Mouse (Mus musculus) liver, embryonic 12.5 days (tissue): ENCODE data around the gene Cxcl5. TPM values are rescaled to one million over a fixed set of nuclear protein-coding genes. Genes with fewer than 3 reads are reported as not detected.
A peak's percentile ranks its signal among the peaks of the same experiment; 100 is the strongest.

Source experiments
- ATAC-seq: fragments of 200-750 bp; cut with Nextera tagmentation; 2 replicates; pipeline ENCODE4 v1.8.0; 2017; ENCODE audit warnings: moderate number of reproducible peaks, mild to moderate bottlenecking, moderate library complexity
- H3K27ac ChIP-seq: fragments of 300-500 bp; sonication (generic); 2 replicates; pipeline ENCODE4 v1.5.1; 2016; ENCODE audit warnings: mild to moderate bottlenecking
- H3K27me3 ChIP-seq: fragments of 300-500 bp; sonication (generic); replicated peaks from 2 replicates; pipeline ENCODE4 v1.6.1; 2016; ENCODE audit warnings: mild to moderate bottlenecking, moderate library complexity
- H3K36me3 ChIP-seq: fragments of 300-500 bp; sonication (generic); 2 replicates; pipeline ENCODE4 v1.6.1; 2016; ENCODE audit warnings: mild to moderate bottlenecking, moderate library complexity
- H3K4me1 ChIP-seq: fragments of 300-500 bp; sonication (generic); 2 replicates; pipeline ENCODE4 v1.6.1; 2016
- H3K4me2 ChIP-seq: fragments of 300-500 bp; sonication (generic); 2 replicates; pipeline ENCODE4 v1.6.1; 2016; ENCODE audit warnings: mild to moderate bottlenecking, moderate library complexity
- H3K4me3 ChIP-seq: fragments of 300-500 bp; sonication (generic); 2 replicates; pipeline ENCODE4 v1.5.1; 2016; ENCODE audit warnings: mild to moderate bottlenecking, moderate library complexity
- H3K9ac ChIP-seq: fragments of 300-500 bp; sonication (generic); 2 replicates; pipeline ENCODE4 v1.6.1; 2016; ENCODE audit warnings: mild to moderate bottlenecking, moderate library complexity
- H3K9me3 ChIP-seq: fragments of 300-500 bp; sonication (generic); replicated peaks from 2 replicates; pipeline ENCODE4 v1.6.1; 2016; ENCODE audit warnings: mild to moderate bottlenecking, moderate library complexity
- WGBS: fragments of 180-500 bp; shearing (Covaris S2); methylation state at CpG from one replicate; pipeline ENCODE4 v1.1.7; 2016; ENCODE audit not compliant: insufficient replicate concordance; 5-methylcytosine and 5-hydroxymethylcytosine counted together
- polyA plus RNA-seq: library from polyadenylated mRNA; unstranded; fragments of >200 nt; fragmentation: Nextera tagmentation; extraction: Ambion mirVana; gene quantifications from 2 replicates; pipeline ENCODE4 v1.2.1, GENCODE M21; 2016

The Cxcl5 gene
- polyA plus RNA-seq, 1 experiment from 2014 or later = 1.5 TPM

DNA sequence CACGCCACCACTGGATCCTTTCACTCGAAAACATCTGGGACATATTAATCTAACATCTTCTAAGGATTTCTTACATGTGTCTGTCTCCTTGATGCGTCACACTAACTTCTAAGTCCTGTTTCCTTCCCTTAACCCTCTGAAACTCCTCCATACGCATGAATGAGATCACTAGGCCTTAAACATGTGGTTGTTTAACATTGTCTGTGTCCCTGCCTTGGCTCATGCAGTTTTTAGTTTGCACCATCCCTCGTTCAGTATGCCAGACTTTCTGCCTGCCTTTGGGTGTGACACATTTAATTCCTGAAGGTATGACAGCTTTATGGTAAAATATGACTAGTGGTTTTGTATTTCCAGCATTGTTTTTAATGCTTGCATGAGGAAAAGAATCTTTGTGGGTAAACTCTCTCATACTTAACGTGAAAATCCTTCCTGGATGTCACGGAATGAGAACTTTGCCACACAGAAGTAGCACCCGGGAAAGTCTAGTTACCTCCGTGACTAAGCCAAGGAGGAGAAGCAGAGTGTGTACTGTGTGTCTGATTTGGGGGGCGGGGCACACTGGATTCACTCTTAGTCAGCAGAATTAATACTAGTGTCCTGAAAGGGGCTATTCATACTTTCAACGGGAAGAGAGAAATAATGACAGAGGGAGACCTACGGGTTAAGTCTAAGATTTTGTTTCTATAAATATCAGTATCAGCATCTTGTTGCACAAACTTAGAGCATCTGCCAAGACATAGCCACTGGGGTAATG lies 4.9 kb downstream of the Cxcl5 start:
- no peaks in the 10 kb centered on the region for H3K4me1 ChIP-seq

DNA sequence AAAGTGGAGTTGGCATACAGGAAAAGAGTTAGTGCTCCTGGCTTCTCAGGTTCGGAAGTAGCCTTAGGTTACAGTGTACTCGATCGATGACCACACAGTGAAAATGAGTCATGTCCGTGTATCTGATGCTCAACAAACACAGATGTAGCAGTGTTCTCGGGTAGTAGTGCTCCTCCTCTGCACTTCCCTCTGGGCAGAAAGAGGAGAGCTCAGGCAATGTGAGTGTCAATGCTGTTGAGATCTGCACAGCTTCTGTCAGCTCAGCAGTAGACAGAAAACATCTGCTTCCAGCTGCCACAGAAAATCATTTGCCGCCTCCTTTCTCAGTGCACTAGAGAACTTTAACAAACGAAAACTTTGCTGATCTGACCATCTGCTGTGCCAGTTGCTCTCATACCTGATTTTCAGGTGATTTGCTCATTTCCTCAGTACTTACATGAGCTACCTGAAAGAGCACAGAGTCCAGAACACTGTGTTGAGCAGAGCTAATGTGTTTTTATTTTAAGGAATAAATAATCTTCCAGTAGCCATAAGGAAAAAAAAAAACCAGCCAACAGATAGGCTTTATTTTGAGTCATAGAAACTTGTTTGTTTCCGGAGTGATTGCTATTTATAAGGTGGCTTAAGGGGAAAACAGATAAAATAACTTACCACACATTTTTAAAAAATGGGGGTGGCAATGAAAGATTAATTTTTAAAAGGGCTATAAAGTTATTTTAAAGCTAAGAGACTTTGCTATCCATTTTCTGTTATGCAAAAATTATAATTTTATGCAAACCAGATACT lies 6.9 kb downstream of the Cxcl5 start:
- Histone ChIP-seq H3K27me3 (peaks cover 5% of the 10 kb centered on the region; the same call in 1 of the 2 replicates), H3K4me1 (no peaks in the 10 kb centered on the region), H3K36me3 (no peaks in the 10 kb centered on the region), H3K9ac (no peak overlapping the region), H3K4me2 (no peak overlapping the region), H3K4me3 (no peak overlapping the region), H3K9me3 (no peaks in the 10 kb centered on the region), H3K27ac (no peak overlapping the region)
- no peak for ATAC-seq
- WGBS = 54% methylated on average over 8 of the region's 8 CpGs

More for the DNA sequence above, 4.9 kb downstream of the Cxcl5 start:
- Histone ChIP-seq H3K9me3 (no peaks in the 10 kb centered on the region), H3K4me2 (no peak overlapping the region), H3K27me3 (peaks cover 18% of the 10 kb centered on the region), H3K9ac (no peak overlapping the region), H3K36me3 (no peaks in the 10 kb centered on the region), H3K4me3 (no peak overlapping the region), H3K27ac (no peak overlapping the region)
- no peak for ATAC-seq
- 67% methylated on average over 12 of the region's 12 CpGs for WGBS

DNA sequence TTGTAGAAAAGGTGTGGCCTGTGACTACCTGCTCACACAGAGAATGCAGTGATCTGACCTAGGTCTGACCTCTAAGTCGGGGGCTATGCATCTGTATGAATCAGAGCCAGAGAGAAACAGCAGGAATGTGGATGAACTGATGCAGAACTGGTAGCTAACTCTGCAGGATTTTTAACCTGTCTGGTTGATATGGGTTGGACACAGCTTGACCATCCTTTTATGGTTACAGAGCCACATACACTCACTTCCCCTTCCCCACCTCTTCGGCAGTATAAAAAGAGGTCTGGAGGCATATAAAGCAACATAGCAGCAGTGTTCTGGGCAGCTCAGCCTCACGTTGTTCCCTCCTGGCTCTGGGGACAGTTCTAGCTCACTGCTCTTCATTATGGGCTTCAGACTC lies 9.1 kb downstream of the Cxcl5 start, which contains the start of gene Ppbp:
Gene Ppbp, plus strand, starts transcription at position 301 of the 400 bp plus-strand sequence.
- no peak for ATAC-seq
- Histone ChIP-seq H3K4me1 (peaks cover 3% of the 10 kb centered on the region; the same call in 1 of the 2 replicates), H3K4me2 (no peak within 1 kb of the TSS)

DNA sequence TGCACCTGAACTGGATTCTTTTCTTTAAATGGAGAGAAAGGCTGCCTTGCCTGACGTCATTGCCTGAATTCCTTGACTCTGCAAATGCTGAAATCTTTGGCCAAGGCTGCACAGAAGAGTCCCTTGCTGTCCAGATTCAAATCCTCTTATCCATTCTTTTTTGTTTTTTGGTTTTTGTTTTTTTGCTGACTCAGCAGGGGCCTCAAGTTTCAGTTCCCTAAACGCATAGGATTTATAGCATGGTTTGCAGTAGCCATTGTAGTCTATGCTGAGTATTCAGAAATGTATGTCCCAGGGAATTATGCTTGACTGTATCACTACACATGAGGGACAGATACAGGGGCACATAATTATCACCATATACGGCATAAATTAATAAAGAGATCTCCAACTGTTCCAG lies 12.2 kb downstream of the Cxcl5 start:
- H3K27ac ChIP-seq = peak overlapping the region; percentile 16; the same call in 1 of the 2 replicates
- no peaks in the 10 kb centered on the region for H3K36me3 ChIP-seq
- H3K4me1 ChIP-seq = peaks cover 14% of the 10 kb centered on the region
- ATAC-seq = no peak
- no peak overlapping the region for H3K4me3 ChIP-seq
- H3K27me3 ChIP-seq = peaks cover 7% of the 10 kb centered on the region; the same call in 1 of the 2 replicates
- WGBS = 43% methylated on average over 3 of the region's 3 CpGs
- H3K4me2 ChIP-seq = no peak overlapping the region
- no peak overlapping the region for H3K9ac ChIP-seq
- H3K9me3 ChIP-seq = no peaks in the 10 kb centered on the region

More for the DNA sequence above, 9.1 kb downstream of the Cxcl5 start, which contains the start of gene Ppbp:
- WGBS = 29% methylated on average over 3 of the region's 3 CpGs
- H3K9me3 ChIP-seq = no peaks in the 10 kb centered on the region
- H3K9ac ChIP-seq = no peak within 1 kb of the TSS
- H3K27ac ChIP-seq = no peak within 1 kb of the TSS
- H3K36me3 ChIP-seq = no peaks in the 10 kb centered on the region
- peaks cover 7% of the 10 kb centered on the region; the same call in 1 of the 2 replicates for H3K27me3 ChIP-seq
- H3K4me3 ChIP-seq = no peak within 1 kb of the TSS

DNA sequence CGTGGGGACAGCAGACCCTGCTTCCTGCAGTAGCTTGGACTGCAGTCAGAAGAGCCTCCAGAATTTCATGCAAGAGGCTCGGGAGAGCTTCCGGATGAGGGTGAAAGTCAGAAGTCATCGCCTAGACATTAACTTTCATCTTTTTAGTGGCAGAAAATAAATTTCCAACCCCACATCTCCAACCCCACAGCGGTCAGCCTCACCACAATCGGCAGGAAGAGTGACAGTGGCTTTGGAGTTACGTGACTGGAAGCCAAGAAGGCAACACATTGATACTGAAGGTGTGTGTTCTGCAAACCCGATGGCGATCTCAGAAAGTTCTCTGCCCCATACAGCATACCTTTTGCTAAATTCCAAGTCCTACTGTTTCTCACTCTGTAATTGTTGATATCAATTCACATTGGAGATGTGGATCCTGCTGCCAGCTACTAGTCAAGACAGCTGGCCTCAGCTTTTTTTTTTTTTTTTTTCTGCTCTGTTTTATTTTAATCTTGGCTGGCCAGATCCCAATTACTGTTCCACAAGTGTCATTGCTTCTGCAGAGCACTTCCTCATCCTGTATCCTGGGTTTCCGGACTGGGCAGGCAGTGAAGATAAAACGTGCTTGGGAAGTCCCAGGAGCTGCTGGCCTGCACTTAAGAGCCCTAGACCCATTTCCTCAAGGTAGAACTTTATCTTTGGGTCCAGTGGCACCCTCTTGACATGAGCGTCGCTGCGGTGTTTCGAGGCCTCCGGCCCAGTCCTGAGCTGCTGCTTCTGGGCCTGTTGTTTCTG lies 12.9 kb downstream of the Cxcl5 start, which contains the start of gene Pf4:
Gene Pf4, plus strand, starts transcription at position 556 of the 774 bp plus-strand sequence.
- Histone ChIP-seq H3K4me3 (peak within 1 kb of the TSS; percentile 5; the same call in 1 of the 2 replicates), H3K27ac (peak within 1 kb of the TSS; percentile 55; the same call in 1 of the 2 replicates)

DNA sequence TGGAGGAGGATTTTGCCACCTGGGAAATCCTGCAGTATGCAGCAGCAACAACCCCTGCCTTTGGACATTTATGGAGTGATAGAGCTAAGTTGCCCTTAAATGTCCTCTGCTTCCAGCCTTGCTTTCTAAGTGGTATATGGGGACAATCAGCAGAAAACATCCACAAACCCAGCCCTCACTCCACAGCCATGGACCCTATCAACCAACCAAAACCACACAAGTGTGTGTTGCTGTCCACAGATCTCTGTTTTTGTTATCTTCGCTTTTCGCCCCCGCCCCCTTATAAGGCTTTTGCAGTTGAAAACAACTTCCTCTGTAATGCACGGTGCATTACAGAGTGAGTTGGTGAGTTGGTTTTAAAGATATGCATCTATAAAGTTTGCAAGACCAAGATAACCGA lies 16.4 kb downstream of the Cxcl5 start:
- Histone ChIP-seq H3K4me1 (peaks cover 14% of the 10 kb centered on the region), H3K36me3 (no peaks in the 10 kb centered on the region), H3K9ac (no peak overlapping the region), H3K9me3 (no peaks in the 10 kb centered on the region), H3K27me3 (peaks cover 7% of the 10 kb centered on the region; the same call in 1 of the 2 replicates), H3K4me3 (no peak overlapping the region), H3K27ac (no peak overlapping the region), H3K4me2 (no peak overlapping the region)
- peak; percentile 80 for ATAC-seq
- 12% methylated on average over 5 of the region's 5 CpGs for WGBS

More for the DNA sequence above, 12.9 kb downstream of the Cxcl5 start, which contains the start of gene Pf4:
- Histone ChIP-seq H3K36me3 (no peaks in the 10 kb centered on the region), H3K27me3 (peaks cover 7% of the 10 kb centered on the region; the same call in 1 of the 2 replicates), H3K4me2 (0 out of 2 replicates have a peak within 1 kb of the TSS, but pooled peaks have one; percentile 3), H3K9me3 (no peaks in the 10 kb centered on the region), H3K4me1 (peaks cover 14% of the 10 kb centered on the region), H3K9ac (no peak within 1 kb of the TSS)
- ATAC-seq = 0 out of 2 replicates have a peak, but pooled peaks have one; percentile 36
- 20% methylated on average over 16 of the region's 16 CpGs for WGBS

DNA sequence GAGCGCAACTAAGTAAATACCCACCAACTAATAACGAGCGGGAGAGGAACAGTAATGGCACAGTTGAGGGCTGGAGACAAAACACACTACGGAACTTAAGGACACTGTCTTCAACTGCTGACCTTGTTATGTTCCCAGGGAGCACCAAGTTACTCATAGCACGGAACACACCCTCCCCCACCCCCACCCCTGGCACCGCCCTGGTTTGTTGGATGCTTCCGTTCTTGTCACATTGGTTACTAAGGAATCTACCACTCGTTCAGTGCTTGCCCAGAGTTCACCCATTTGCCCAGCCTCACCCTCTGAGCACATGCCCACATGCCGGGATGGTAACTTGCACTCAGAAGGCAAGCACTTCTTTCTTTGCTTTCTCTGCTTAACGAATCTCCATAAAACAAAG lies 18.5 kb downstream of the Cxcl5 start:
- 73% methylated on average over 10 of the region's 10 CpGs for WGBS
- Histone ChIP-seq H3K36me3 (no peaks in the 10 kb centered on the region), H3K27me3 (0 out of 2 replicates have a peak, but pooled peaks cover 3% of the 10 kb centered on the region), H3K4me1 (peaks cover 11% of the 10 kb centered on the region; the same call in 1 of the 2 replicates), H3K4me2 (no peak overlapping the region), H3K27ac (no peak overlapping the region), H3K9me3 (no peaks in the 10 kb centered on the region), H3K4me3 (no peak overlapping the region), H3K9ac (no peak overlapping the region)
- no peak for ATAC-seq

DNA sequence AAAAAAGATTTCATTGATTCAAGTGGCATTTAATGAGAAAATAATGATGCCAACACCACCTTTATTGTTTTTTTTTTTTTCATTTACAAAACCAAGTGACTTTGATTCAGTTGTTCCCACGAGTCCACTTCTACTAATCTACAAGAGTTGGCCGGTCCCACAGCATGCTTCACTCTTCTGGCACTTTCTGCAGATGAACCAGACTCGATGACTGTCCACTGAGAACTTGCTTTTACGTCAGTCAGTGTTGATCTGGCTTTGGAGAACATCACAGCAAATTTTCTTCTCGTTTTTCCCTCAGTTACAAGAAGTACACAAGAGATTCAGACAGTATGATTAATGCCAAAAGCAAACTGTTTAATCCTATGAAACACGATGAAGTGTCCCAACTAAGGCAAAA lies 19.7 kb downstream of the Cxcl5 start:
- no peak overlapping the region for H3K27ac ChIP-seq
- H3K4me1 ChIP-seq = peaks cover 11% of the 10 kb centered on the region; the same call in 1 of the 2 replicates
- WGBS = 62% methylated on average over 6 of the region's 6 CpGs
- no peak overlapping the region for H3K4me3 ChIP-seq
- no peaks in the 10 kb centered on the region for H3K36me3 ChIP-seq
- H3K27me3 ChIP-seq = no peaks in the 10 kb centered on the region
- no peak overlapping the region for H3K4me2 ChIP-seq
- no peaks in the 10 kb centered on the region for H3K9me3 ChIP-seq
- no peak for ATAC-seq
- H3K9ac ChIP-seq = no peak overlapping the region

DNA sequence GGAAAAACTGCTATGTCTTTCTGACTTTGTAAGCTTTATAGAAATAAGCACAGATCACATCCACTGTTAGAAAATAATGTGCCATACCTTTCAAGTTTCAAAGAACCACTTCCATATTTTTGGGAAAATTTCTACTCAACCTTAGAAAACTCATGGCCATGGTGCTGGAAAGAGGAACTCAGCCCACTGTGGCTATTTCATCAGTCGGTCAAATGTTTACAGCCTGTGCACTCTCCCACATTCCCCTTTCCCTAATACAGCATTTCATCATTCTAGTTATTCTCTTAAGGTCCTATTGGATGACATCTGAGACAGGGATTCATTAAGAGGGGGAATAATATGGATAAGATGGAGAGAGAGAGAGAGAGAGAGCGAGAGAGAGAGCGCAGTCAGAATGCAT lies 24.5 kb downstream of the Cxcl5 start:
- WGBS = 64% methylated on average over 3 of the region's 3 CpGs
- Histone ChIP-seq H3K9me3 (no peaks in the 10 kb centered on the region), H3K27ac (no peak overlapping the region), H3K27me3 (no peaks in the 10 kb centered on the region), H3K9ac (no peak overlapping the region), H3K36me3 (no peaks in the 10 kb centered on the region), H3K4me1 (no peaks in the 10 kb centered on the region), H3K4me3 (no peak overlapping the region), H3K4me2 (no peak overlapping the region)
- no peak for ATAC-seq

DNA sequence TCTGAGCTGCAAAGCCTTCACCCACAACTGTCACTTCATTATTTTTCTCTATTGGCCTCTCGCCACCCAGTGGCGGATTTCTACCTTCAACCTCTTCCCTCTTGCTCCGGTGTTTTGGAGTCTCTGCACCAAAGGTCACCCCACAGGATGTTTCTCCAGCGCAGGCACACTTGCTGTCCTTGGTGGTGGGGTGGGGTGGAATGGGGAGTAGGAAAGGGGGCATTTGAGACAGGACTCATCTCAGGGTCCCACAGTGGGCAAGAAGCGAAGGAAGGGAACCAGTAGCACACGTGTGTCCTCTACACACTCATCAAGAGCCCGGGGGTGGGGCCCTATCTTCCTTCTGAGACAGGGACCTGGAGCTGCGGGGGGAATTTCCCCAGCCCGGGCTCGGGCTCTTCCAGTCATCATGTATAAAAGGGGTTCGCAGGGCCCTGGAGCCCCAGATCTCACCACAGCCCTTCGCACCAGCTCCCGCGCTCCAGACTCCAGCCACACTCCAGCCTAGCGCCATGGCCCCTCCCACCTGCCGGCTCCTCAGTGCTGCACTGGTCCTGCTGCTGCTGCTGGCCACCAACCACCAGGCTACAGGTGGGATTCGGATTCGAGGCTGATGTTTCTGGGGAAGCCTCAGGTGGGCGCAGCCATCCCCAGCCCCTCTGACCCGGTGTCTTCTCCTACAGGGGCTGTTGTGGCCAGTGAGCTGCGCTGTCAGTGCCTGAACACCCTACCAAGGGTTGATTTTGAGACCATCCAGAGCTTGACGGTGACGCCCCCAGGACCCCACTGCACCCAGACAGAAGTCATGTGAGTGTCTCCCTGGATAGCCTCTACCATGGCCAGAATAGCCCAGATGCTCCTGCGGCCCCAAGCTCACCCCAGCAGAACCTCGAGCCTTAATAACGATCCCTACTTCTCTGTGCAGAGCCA lies 26.8 kb downstream of the Cxcl5 start, which contains the start of gene Cxcl3:
Gene Cxcl3, plus strand, starts transcription at position 445 of the 930 bp plus-strand sequence.
- Histone ChIP-seq H3K27ac (no peak within 1 kb of the TSS), H3K27me3 (no peaks in the 10 kb centered on the region; the same call in 1 of the 2 replicates), H3K4me1 (no peaks in the 10 kb centered on the region), H3K9me3 (no peaks in the 10 kb centered on the region), H3K9ac (no peak within 1 kb of the TSS), H3K36me3 (no peaks in the 10 kb centered on the region), H3K4me3 (peak within 1 kb of the TSS; percentile 32), H3K4me2 (peak within 1 kb of the TSS; percentile 59)
- ATAC-seq = peak; percentile 51; the same call in 1 of the 2 replicates
- 14% methylated on average over 26 of the region's 26 CpGs for WGBS
